Mouse (Mus musculus): ENCODE measurements at regions not wholly inside any gene's neighbourhood (a gene's known extent, or its start where the extent isn't known, plus 50 kb on each side); places are given as distances from the start of the nearest gene placed in this dataset.

DNA sequence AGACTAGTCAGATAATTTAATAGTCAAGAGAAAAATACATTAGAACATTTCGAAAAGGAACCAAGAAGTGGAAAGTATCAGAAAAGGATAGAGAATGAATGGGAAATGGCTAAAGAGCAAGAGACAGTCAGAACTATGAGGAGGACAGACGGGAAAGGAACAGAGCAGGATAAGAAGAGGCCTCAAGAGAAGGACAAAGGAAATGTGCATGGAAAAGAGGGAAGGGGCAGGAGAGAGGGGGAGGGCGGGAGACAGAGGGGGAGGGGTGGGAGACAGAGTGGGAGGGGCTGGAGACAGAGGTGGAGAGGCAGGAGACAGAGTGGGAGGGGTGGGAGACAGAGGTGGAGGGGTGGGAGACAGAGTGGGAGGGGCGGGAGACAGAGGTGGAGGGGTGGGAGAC lies 509.7 kb downstream of the Arl4a start:
- Histone ChIP-seq H3K27ac (replicated peaks; ENCODE audit: low read depth, low read length) (no peak overlapping the region), H3K36me3 (ENCODE audit: control insufficient read depth, insufficient read depth, low read length) (no peaks in the 10 kb centered on the region), H3K27me3 (ENCODE audit: control insufficient read depth, insufficient read depth, low read length) (no peaks in the 10 kb centered on the region), H3K9ac (ENCODE audit: low read length) (no peak overlapping the region), H3K4me1 (ENCODE audit: control insufficient read depth, insufficient read depth, low read length) (no peaks in the 10 kb centered on the region), H3K9me3 (ENCODE audit: control insufficient read depth, low read length) (no peaks in the 10 kb centered on the region), H3K4me3 (ENCODE audit: low read depth, low read length) (no peak overlapping the region), H3K4me2 (ENCODE audit: low read depth, severe bottlenecking) (no peak overlapping the region)
- WGBS: 63% methylated on average over 3 of the region's 4 CpGs
- ATAC-seq (ENCODE audit: insufficient number of reproducible peaks, low FRiP score, low TSS enrichment, low read depth) (no peak), DNase-seq (ENCODE audit: low spot score) (no peak)

DNA sequence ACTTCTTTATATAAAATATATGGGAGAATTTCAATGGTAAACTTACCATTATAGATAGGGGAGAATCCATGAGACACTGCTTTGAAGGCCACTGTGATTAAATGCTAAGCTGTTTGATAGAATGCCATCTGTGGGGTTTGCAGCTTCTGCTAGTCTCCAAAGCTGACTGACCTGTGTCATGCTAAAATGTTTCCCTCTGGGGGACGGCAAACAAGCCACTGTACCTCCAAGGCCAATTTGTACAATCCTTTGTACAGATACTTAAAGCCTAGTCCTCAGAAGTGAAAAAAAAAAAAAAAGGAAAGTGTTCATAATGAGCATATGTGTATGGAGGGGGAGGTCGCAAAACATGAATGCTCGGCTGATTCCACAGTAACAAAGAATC lies 510.6 kb downstream of the Arl4a start:
- no peak overlapping the region for H3K4me3 ChIP-seq (ENCODE audit: low read depth, low read length)
- DNase-seq (ENCODE audit: low spot score): no peak
- WGBS: 83% methylated on average over 3 of the region's 3 CpGs

DNA sequence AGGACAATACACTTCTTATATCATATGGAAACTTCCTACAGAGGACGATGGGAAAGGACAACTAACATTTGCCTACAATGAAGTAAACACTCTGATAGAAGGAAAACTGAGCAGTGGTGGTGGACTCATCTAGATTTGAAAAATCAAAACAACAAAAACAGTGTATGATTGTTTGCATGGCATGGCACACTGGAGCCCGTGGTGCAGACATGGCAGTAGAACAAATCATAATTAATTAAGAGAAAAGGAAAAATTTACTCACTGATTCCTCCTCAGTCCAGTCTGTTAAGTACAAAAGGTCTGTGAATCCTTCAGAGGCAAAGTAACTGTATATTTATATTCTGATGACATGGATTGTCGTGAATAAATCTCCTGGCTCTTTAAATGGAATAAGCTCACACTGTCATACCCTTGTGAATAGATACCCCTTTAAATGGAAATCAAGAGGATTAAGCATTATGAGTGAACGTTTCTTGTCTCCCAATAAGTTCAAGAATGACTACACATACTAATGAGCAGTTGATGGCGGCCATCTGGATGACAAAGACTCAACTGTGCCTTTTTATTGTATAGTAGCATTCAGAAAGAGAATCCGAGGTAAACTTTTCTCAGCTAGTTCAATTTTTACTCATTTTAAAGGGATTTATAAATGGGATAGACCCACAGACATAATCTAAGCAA lies 511.1 kb downstream of the Arl4a start:
- Histone ChIP-seq H3K4me2 (ENCODE audit: low read depth, severe bottlenecking) (no peak overlapping the region), H3K4me3 (ENCODE audit: low read depth, low read length) (no peak overlapping the region), H3K27me3 (ENCODE audit: control insufficient read depth, insufficient read depth, low read length) (no peaks in the 10 kb centered on the region), H3K9me3 (ENCODE audit: control insufficient read depth, low read length) (no peaks in the 10 kb centered on the region), H3K36me3 (ENCODE audit: control insufficient read depth, insufficient read depth, low read length) (no peaks in the 10 kb centered on the region), H3K27ac (replicated peaks; ENCODE audit: low read depth, low read length) (no peak overlapping the region), H3K4me1 (ENCODE audit: control insufficient read depth, insufficient read depth, low read length) (no peaks in the 10 kb centered on the region), H3K9ac (ENCODE audit: low read length) (no peak overlapping the region)
- no peak for DNase-seq (ENCODE audit: low spot score)
- WGBS: 81% methylated on average over 6 of the region's 6 CpGs
- no peak for ATAC-seq (ENCODE audit: insufficient number of reproducible peaks, low FRiP score, low TSS enrichment, low read depth)

More for the DNA sequence above, 510.6 kb downstream of the Arl4a start:
- Histone ChIP-seq H3K36me3 (ENCODE audit: control insufficient read depth, insufficient read depth, low read length) (no peaks in the 10 kb centered on the region), H3K9ac (ENCODE audit: low read length) (no peak overlapping the region), H3K4me2 (ENCODE audit: low read depth, severe bottlenecking) (no peak overlapping the region), H3K9me3 (ENCODE audit: control insufficient read depth, low read length) (no peaks in the 10 kb centered on the region), H3K27ac (replicated peaks; ENCODE audit: low read depth, low read length) (no peak overlapping the region), H3K27me3 (ENCODE audit: control insufficient read depth, insufficient read depth, low read length) (no peaks in the 10 kb centered on the region), H3K4me1 (ENCODE audit: control insufficient read depth, insufficient read depth, low read length) (no peaks in the 10 kb centered on the region)
- no peak for ATAC-seq (ENCODE audit: insufficient number of reproducible peaks, low FRiP score, low TSS enrichment, low read depth)

DNA sequence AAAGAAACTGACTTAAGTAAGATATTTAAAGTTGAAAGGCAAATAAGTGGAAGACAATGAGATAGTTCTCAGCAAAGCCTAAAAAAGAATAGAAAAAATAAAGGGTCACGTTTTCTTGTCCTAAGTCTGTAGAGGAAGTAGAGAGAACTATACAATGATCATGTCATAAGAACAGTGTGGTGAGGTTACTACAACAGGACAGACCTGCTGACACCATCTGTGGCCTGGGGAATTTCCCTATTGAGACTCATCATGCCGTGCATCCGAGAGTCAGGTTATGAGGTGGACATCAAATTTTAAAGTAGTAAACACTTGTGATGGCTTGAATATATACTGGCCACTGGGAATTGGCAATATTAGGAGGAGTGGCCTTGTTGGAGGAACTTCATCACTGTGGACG lies 522.1 kb downstream of the Arl4a start:
- Histone ChIP-seq H3K36me3 (ENCODE audit: control insufficient read depth, insufficient read depth, low read length) (no peaks in the 10 kb centered on the region), H3K9me3 (ENCODE audit: control insufficient read depth, low read length) (no peaks in the 10 kb centered on the region), H3K4me1 (ENCODE audit: control insufficient read depth, insufficient read depth, low read length) (no peaks in the 10 kb centered on the region), H3K27me3 (ENCODE audit: control insufficient read depth, insufficient read depth, low read length) (no peaks in the 10 kb centered on the region), H3K4me3 (ENCODE audit: low read depth, low read length) (no peak overlapping the region), H3K9ac (ENCODE audit: low read length) (no peak overlapping the region), H3K27ac (replicated peaks; ENCODE audit: low read depth, low read length) (no peak overlapping the region), H3K4me2 (ENCODE audit: low read depth, severe bottlenecking) (no peak overlapping the region)
- WGBS: 87% methylated on average over 4 of the region's 4 CpGs
- no peak for ATAC-seq (ENCODE audit: insufficient number of reproducible peaks, low FRiP score, low TSS enrichment, low read depth)
- no peak for DNase-seq (ENCODE audit: low spot score)

DNA sequence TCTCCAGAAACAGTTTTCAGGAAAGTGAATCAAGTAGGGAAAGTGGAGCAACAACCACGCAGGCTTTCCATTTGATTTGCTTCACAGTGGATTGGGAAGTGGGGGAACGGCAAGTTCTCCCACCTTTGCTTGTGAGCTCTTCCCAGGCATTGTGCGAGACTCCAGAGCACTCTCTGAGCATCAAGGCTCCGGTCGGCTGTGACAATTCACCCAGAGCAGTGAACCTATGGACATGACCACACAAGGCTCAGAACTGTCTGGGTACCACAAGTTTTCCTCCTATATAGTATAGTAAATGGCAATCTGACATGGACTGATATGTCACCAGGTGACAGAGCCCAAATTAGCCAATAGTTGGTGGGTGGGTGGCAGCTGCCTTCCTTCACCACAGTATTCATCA lies 527.0 kb downstream of the Arl4a start:
- H3K4me1 ChIP-seq (ENCODE audit: control insufficient read depth, insufficient read depth, low read length): no peaks in the 10 kb centered on the region
- DNase-seq (ENCODE audit: low spot score) (no peak), ATAC-seq (ENCODE audit: insufficient number of reproducible peaks, low FRiP score, low TSS enrichment, low read depth) (no peak)
- 81% methylated on average over 5 of the region's 5 CpGs for WGBS
- no peaks in the 10 kb centered on the region for H3K27me3 ChIP-seq (ENCODE audit: control insufficient read depth, insufficient read depth, low read length)
- H3K36me3 ChIP-seq (ENCODE audit: control insufficient read depth, insufficient read depth, low read length): no peaks in the 10 kb centered on the region
- H3K9me3 ChIP-seq (ENCODE audit: control insufficient read depth, low read length): no peaks in the 10 kb centered on the region
- no peak overlapping the region for H3K4me2 ChIP-seq (ENCODE audit: low read depth, severe bottlenecking)
- no peak overlapping the region for H3K9ac ChIP-seq (ENCODE audit: low read length)
- H3K27ac ChIP-seq (replicated peaks; ENCODE audit: low read depth, low read length): no peak overlapping the region
- H3K4me3 ChIP-seq (ENCODE audit: low read depth, low read length): no peak overlapping the region

DNA sequence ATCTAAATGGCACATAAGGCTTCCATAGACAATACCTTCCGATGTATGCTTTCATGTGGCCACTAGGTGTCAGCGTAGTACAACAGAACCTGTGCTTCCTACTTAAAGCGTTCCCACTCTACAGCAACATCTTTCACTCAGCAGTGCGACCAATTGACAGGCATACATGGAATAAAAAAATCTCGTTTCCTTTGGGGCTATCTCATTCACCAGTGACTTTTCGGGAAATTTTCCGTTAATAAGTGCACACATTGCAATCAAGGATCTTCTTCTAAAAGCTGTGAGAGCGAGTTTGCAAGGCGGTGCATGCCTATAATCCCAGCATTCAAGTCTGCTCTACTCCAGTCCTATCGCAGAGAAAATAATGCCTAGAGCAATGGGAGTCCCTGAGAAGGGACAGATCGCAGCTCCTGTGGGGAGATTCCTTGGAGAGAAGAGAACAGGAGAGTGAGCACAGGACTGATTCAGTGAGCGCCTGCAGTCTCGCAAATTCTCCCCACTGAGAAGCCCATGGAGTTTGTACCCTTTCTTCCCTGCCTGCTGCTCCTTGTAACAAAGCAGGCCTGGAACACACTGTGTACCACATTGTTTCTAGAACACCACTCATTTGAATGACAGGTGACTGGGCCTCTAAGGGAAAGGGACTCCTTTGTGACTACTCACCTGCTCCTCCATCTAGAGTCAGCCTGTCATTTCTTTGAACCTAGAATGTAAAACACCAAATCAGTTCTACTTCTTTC lies 527.6 kb downstream of the Arl4a start:
- H3K4me3 ChIP-seq (ENCODE audit: low read depth, low read length): no peak overlapping the region
- H3K9me3 ChIP-seq (ENCODE audit: control insufficient read depth, low read length): no peaks in the 10 kb centered on the region
- WGBS: 27% methylated on average over 13 of the region's 13 CpGs

DNA sequence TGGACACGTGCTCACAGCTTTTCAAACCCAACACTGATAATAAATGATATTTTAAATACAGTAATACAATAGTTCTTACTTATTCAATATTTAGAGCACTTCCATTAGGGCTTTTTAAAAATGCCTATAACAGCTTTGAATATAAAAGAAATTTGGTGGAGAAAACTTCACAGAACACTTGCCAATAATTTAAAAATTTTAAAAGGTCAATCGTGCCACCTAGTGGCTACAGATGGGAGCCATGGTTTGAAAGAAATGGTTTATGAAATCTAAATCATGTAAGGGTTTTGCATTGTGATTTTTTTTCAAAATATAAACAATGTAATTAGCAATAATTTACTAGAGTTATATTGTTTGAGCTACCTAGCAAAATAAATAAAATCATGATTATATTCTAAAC lies 541.6 kb downstream of the Arl4a start:
- peak; percentile 45 for DNase-seq (ENCODE audit: low spot score)
- Histone ChIP-seq H3K36me3 (ENCODE audit: control insufficient read depth, insufficient read depth, low read length) (no peaks in the 10 kb centered on the region), H3K4me2 (ENCODE audit: low read depth, severe bottlenecking) (no peak overlapping the region), H3K27me3 (ENCODE audit: control insufficient read depth, insufficient read depth, low read length) (no peaks in the 10 kb centered on the region), H3K4me3 (ENCODE audit: low read depth, low read length) (no peak overlapping the region), H3K9me3 (ENCODE audit: control insufficient read depth, low read length) (no peaks in the 10 kb centered on the region), H3K27ac (replicated peaks; ENCODE audit: low read depth, low read length) (no peak overlapping the region), H3K9ac (ENCODE audit: low read length) (no peak overlapping the region), H3K4me1 (ENCODE audit: control insufficient read depth, insufficient read depth, low read length) (no peaks in the 10 kb centered on the region)
- no peak for ATAC-seq (ENCODE audit: insufficient number of reproducible peaks, low FRiP score, low TSS enrichment, low read depth)
- WGBS: 46% methylated on average over 2 of the region's 2 CpGs

More for the DNA sequence above, 527.6 kb downstream of the Arl4a start:
- DNase-seq (ENCODE audit: low spot score): peak; percentile 61
- no peaks in the 10 kb centered on the region for H3K36me3 ChIP-seq (ENCODE audit: control insufficient read depth, insufficient read depth, low read length)
- no peak overlapping the region for H3K27ac ChIP-seq (replicated peaks; ENCODE audit: low read depth, low read length)
- no peaks in the 10 kb centered on the region for H3K4me1 ChIP-seq (ENCODE audit: control insufficient read depth, insufficient read depth, low read length)
- no peak overlapping the region for H3K9ac ChIP-seq (ENCODE audit: low read length)
- H3K4me2 ChIP-seq (ENCODE audit: low read depth, severe bottlenecking): no peak overlapping the region
- peak; percentile 78; the same call in 1 of the 2 replicates for ATAC-seq (ENCODE audit: insufficient number of reproducible peaks, low FRiP score, low TSS enrichment, low read depth)
- no peaks in the 10 kb centered on the region for H3K27me3 ChIP-seq (ENCODE audit: control insufficient read depth, insufficient read depth, low read length)

DNA sequence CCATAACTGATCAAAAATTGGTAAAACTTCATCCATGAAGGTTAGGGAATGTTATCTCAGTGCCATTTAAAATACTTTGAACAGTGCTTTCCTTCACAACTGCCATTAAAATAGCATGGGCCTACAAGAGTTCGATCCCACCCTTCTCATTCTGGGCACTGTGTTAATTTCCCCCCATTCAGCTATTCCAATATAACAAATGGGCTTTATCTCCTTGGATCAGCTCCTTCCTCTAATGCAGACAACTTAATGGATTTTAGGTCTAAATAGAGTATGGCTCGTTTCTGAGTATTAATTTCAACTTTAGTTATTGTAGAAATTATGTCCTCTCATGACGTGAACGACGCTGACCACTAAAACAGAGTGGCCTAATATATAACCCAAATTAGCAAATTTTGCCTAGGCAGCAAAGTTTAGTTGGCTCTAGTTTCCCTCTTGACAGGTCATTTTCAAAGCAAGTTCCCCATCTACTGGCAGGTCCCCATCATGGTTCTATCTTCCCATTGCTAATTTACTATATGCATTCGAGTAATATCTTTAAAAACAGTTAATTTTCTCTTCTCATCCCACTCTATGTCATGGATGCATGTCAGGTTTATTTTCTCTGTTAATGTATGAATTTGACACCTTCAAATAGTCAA lies 544.1 kb downstream of the Arl4a start:
- Histone ChIP-seq H3K27ac (replicated peaks; ENCODE audit: low read depth, low read length) (no peak overlapping the region), H3K27me3 (ENCODE audit: control insufficient read depth, insufficient read depth, low read length) (no peaks in the 10 kb centered on the region), H3K4me1 (ENCODE audit: control insufficient read depth, insufficient read depth, low read length) (no peaks in the 10 kb centered on the region), H3K4me2 (ENCODE audit: low read depth, severe bottlenecking) (no peak overlapping the region), H3K4me3 (ENCODE audit: low read depth, low read length) (no peak overlapping the region), H3K36me3 (ENCODE audit: control insufficient read depth, insufficient read depth, low read length) (no peaks in the 10 kb centered on the region), H3K9me3 (ENCODE audit: control insufficient read depth, low read length) (no peaks in the 10 kb centered on the region), H3K9ac (ENCODE audit: low read length) (no peak overlapping the region)
- WGBS: 70% methylated on average over 6 of the region's 6 CpGs
- no peak for DNase-seq (ENCODE audit: low spot score)
- ATAC-seq (ENCODE audit: insufficient number of reproducible peaks, low FRiP score, low TSS enrichment, low read depth): no peak
